Mouse (Mus musculus) stomach, postnatal 0 days (tissue): Measurements from ENCODE around the gene Cpd.

Source experiments
- CTCF ChIP-seq: IDR thresholded peaks from 2 replicates; pipeline ENCODE4 v1.5.1; 2016; ENCODE audit warnings: antibody characterized with exemption, low read depth, mild to moderate bottlenecking, moderate library complexity
- EP300 ChIP-seq: optimal IDR thresholded peaks from 2 replicates; pipeline ENCODE3; 2016; ENCODE audit warnings: antibody characterized with exemption

DNA sequence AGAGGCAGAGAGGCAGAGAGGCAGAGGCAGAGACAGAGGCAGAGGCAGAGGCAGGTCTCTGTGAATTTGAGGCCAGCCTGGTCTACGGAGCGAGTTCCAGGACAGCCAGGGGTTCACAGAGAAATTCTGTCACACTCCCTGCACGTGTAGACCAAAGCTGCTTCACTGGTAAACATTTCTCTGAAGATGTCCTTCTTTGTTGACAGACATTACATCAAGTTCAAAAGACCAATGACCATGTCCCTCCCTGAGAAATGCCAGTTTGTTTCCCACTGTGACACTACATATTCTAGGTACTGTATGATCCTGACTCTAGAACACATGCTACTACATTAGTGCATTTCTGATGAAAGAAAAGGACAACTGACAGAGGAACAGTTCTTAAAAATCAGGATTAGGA, 116.2 kb downstream of the Cpd start:
- TF ChIP-seq CTCF: no peak
- no peak for TF ChIP-seq EP300
